Mouse (Mus musculus): Measurements from ENCODE around the gene Gnas. TPM values are rescaled to one million over a fixed set of nuclear protein-coding genes. Genes with fewer than 3 reads are reported as not detected.
"Not testable (repeated sequence)": the region's sequence is repeated elsewhere in the genome, so short reads cannot be mapped to it uniquely, and the experiment has no call there.

The Gnas gene
- total RNA-seq, 2 experiments from 2014 or later: 162 to 242 TPM

DNA sequence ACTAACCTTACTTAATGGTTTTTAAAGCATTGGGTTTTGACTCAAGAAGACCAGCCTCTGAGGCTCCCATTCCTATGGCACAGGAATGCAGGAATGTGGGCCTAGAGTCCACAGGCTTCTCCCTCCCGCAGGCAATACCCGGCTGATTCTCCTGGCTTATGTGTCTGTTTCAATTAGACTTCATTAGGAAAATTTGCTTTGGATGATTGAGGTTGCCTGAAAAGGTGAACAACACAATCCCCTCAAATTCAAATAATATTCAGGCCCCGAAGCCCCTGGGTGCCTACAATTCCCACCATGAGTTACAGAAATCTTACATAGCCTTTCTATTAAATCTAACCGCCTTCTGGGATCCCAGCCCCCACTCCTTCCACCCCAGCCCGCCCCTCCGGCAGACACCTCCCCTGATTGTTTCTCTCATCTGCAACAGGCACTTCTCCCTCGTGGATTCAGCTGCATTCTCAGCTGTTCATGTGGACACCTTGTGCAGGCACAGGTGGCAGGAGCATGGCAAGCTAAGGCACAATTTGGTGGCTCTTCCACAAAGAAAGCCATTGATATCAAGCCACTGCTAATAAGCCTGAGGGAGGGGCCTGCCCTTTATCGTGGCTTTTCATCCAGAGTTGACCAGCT is 7.0 kb downstream of the Gnas start:
- no peak for ATAC-seq (replicated peaks; ENCODE audit: low FRiP score, poor library complexity, severe bottlenecking)

DNA sequence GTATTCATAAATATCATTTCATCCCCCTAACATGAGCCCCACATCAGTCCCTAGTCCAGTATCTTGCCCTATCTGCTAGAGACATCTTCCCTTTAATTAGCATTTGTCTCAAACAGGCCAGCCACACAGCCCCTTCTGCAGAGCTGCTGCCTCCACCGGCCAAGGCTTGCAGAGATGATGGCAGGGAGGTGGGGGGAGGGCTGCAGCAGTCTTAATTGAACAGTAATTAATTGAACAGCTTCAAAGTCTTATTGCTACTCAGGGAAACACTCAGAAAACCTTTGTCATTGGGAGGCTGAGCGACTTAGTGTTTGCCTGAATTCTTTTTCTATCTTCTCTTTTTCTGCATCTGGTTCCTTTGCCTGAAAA is 7.5 kb downstream of the Gnas start:
- no peak for ATAC-seq (replicated peaks; ENCODE audit: low FRiP score, poor library complexity, severe bottlenecking)

DNA sequence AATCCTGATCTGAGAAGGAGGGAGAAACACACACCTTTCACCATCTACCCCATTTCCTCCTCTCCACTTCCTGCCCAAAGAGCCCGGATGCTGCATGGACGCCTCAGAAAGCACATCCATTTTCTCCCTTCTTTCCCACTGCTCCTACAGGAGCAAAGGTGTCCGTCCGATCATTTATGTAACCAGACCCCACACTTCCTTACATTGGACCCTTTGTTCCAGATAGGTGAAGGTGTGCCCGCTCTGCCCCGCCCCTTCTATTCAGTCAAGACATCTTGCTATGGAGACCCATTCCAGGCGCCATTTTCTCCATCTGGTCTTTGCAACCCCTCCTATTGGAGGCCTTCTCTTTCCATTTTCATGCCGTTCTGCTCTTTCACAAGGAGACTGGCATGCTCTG is 10.3 kb downstream of the Gnas start:
- ATAC-seq (replicated peaks; ENCODE audit: low FRiP score, poor library complexity, severe bottlenecking): no peak

DNA sequence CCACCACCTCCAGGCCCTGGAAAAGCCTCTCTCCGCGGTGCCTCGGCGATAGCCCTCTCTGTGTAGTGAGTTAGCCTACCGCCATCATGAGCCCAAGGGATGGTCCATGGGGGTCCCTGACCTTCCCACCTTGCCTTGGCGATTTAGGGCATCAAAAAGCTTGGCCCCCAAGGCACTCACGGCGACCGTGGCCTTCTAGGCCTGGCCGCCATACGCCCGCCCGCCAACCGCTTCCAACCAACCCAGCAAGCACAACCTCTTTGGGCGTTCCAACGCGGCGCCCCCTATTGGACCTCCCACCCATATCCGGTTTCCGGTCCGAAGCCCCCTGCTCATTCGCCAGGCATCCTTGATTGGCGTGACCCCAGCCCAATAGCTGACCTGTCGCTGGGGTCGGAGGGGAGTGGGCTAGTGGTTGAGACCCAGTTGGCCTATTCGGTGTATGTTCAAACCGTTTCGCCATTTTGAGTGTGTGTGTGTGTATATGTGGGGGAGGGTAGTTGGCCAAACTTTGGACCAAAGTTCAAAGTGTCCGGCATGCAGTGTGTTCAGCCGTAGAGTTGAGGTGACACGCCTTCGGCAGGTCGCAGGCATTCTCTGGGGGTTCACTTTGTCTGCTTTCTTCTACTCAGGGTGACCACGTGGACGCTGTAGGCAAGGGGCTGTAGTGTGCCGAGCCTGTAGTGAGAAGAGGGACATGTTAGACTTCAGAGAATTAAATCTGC is 11.2 kb downstream of the Gnas start:
- ATAC-seq (replicated peaks; ENCODE audit: low FRiP score, poor library complexity, severe bottlenecking): peak; percentile 61

DNA sequence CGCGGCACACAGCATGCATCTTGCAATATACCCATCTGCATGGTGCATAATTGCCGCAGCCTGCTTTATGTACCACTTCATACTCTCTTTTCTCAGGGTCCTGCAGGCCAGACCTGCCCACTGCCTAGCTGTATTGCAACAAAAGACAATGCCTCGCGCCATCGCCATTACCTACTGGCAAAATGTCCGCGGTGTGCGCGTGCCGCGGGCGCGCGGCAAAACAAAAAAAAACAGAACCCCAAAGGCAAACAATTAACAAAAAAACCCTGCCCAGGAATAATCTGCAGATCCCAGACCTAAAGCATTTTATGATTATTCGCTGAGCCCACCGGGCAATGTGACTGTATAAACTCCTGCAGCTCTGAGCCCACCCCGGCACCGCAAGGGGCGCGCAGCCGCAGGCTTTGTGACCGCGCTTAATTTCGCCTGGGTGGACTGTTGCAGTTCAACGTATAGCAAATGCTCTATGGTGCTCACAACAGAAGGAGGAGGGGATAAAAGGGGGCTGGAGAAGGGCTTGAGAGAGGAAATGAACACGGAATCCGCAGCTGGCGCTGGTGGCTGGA is 11.9 kb downstream of the Gnas start:
- no peak for ATAC-seq (replicated peaks; ENCODE audit: low FRiP score, poor library complexity, severe bottlenecking)

DNA sequence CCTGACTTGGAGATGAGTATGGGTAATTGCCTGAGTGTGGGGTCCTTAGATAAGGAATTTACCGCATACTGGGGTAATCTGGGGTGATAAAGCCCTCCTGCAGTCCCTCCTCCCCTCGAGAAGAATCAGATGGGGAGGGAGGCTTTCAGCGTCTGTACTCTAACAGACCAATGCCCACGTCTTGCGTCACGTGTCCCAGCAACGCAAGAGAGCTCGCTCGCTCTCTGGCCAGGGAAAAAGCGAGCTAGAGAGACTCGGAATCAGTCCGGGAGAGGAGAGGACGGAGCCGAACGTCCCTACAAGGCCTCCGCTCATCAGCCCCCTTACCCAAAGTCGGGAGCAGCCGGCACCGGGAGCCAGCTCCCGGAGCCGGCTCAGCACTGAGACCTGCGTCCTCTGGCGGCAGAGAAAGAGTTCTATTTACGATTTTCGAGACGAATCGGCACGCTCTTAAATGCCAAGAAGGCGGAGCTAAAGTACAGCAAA is 13.0 kb downstream of the Gnas start:
- ATAC-seq (replicated peaks; ENCODE audit: low FRiP score, poor library complexity, severe bottlenecking): peak; percentile 64

DNA sequence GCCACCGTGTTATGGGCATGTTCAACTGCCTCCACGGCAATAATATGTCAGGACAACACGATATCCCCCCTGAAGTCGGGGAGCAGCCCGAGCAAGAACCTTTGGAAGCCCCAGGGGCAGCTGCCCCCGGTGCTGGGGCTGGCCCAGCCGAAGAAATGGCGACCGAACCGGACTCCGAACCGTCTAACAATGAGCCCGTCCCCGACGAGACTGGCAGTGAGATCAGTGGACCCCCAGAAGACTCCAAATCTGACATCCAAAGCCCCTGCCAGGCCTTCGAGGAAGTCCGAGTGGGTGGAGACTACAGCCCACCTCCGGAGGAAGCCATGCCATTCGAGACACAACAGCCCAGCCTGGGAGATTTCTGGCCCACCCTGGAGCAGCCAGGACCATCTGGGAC is 13.7 kb downstream of the Gnas start:
- ATAC-seq (replicated peaks; ENCODE audit: low FRiP score, poor library complexity, severe bottlenecking): no peak

DNA sequence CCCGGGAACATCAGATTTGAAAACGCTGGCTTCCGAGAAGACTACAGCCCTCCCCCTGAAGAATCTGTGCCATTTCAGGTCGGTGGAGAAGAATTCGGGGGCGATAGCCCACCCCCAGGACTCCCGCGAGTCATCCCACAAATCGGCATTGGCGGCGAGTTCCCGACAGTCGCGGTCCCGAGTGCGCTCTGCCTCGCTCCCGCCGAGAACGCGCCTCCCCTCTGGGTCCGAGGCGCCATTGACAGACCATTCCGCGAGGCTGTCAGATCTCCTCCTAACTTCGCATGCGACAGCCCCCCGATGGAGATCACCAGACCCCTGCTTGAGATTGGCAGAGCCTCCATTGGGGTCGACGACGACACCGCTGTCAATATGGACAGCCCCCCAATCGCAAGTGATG is 14.4 kb downstream of the Gnas start:
- no peak for ATAC-seq (replicated peaks; ENCODE audit: low FRiP score, poor library complexity, severe bottlenecking)

DNA sequence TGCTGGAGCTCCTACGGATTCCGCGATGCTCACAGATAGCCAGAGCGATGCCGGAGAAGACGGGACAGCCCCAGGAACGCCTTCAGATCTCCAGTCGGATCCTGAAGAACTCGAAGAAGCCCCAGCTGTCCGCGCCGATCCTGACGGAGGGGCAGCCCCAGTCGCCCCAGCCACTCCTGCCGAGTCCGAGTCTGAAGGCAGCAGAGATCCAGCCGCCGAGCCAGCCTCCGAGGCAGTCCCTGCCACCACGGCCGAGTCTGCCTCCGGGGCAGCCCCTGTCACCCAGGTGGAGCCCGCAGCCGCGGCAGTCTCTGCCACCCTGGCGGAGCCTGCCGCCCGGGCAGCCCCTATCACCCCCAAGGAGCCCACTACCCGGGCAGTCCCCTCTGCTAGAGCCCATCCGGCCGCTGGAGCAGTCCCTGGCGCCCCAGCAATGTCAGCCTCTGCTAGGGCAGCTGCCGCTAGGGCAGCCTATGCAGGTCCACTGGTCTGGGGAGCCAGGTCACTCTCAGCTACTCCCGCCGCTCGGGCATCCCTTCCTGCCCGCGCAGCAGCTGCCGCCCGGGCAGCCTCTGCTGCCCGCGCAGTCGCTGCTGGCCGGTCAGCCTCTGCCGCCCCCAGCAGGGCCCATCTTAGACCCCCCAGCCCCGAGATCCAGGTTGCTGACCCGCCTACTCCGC is 15.1 kb downstream of the Gnas start:
- no peak for ATAC-seq (replicated peaks; ENCODE audit: low FRiP score, poor library complexity, severe bottlenecking)

DNA sequence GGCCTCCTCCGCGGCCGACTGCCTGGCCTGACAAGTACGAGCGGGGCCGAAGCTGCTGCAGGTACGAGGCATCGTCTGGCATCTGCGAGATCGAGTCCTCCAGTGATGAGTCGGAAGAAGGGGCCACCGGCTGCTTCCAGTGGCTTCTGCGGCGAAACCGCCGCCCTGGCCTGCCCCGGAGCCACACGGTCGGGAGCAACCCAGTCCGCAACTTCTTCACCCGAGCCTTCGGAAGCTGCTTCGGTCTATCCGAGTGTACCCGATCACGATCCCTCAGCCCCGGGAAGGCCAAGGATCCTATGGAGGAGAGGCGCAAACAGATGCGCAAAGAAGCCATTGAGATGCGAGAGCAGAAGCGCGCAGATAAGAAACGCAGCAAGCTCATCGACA is 15.6 kb downstream of the Gnas start:
- ATAC-seq (replicated peaks; ENCODE audit: low FRiP score, poor library complexity, severe bottlenecking): no peak

DNA sequence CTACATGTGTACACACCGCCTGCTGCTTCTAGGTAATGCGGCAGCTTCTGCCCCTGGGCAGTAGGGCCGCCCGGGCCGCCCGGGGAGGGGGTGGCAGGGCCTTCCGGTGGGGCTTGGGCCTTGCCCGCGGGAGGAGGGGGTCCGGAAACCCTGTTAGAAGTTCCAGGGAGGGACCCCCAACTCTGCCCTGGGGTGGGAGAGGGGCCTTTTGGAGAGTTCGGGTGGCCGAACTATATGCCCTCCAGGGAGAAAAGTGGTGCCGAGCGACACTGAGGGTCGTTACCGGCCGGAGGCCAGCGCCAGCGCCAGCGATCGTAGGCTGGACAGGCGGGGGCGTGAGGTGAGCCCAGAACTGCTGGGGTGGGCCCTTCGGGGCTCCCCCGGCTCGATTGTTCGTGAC is 16.1 kb downstream of the Gnas start:
- ATAC-seq (replicated peaks; ENCODE audit: low FRiP score, poor library complexity, severe bottlenecking): no peak

DNA sequence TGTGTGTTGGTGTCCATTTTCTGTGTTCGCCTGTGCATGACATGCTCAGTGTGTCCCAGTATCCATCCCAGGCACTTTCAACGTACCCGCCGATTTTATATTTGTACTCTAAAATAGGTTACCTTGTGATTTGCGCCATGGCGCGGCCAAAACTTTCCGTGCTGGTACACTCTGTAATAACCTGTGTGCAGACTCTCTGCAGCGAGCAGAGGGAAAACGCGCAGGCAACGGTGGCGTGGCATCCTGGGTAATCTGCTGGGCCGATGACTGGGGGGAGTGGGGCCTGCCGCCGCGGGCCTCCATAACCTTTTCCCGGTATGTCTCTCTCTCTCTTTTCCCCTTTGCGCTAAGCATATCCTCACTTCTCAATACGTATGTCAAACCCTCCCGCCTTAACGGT is 16.5 kb downstream of the Gnas start:
- no peak for ATAC-seq (replicated peaks; ENCODE audit: low FRiP score, poor library complexity, severe bottlenecking)

DNA sequence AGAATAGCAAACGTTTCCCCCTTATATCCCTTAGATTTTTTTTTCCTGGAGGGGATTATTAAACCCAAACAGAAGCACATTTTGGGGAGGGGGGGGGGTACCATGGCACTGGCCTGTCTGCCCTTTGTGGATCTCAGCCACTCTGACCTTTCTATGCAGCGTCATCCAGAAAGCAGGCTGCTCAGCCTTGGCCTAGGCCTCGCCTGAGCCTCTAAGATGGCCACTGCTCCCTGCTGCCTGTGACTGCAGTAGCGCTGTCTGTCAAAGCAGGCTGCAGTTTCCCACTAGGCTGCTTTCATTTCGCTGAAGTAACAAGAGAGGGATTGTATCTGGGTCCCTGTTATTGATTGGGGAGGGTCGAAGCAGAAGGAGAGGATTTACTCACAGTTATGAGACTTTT is 18.4 kb downstream of the Gnas start:
- ATAC-seq (replicated peaks; ENCODE audit: low FRiP score, poor library complexity, severe bottlenecking): no peak

DNA sequence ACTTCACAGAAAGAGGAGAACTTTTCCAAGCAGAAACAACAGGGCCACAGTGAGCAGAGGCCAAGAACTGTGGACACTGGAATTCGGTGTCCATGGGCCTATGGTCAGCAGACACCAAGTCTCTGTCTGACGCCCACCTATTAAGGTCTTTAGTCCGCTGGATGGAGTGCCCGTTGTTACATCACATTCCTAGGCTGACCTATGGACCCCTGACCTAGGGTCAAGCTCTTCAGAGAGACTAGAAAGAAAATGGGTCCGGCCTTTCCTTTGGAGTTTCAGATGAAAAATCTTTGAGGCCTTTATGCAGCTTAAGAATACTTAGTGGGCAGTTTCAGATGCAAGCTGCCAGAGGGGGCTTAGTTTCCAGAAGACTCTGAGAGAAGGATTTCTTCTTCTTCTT is 21.5 kb downstream of the Gnas start:
- ATAC-seq (replicated peaks; ENCODE audit: low FRiP score, poor library complexity, severe bottlenecking): no peak

DNA sequence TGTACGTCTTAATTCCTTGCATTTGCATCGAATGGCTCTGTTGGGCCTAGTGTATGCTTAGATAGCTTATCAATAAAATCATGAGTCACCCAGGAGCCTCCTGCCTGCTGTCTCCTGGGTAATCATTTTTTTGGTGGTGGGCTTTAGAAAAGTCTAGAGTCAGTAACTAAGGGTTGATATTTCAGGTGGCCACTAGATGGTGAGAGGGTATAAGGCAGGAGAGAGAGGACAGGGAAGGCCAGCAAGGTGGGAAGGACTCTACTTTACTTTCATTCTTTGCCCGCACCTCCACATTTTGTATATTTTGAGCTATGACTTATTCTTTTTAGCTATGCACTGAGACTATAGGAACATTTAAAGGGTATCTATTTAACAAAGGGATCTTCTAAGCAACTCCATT is 23.8 kb downstream of the Gnas start:
- ATAC-seq (replicated peaks; ENCODE audit: low FRiP score, poor library complexity, severe bottlenecking): no peak

DNA sequence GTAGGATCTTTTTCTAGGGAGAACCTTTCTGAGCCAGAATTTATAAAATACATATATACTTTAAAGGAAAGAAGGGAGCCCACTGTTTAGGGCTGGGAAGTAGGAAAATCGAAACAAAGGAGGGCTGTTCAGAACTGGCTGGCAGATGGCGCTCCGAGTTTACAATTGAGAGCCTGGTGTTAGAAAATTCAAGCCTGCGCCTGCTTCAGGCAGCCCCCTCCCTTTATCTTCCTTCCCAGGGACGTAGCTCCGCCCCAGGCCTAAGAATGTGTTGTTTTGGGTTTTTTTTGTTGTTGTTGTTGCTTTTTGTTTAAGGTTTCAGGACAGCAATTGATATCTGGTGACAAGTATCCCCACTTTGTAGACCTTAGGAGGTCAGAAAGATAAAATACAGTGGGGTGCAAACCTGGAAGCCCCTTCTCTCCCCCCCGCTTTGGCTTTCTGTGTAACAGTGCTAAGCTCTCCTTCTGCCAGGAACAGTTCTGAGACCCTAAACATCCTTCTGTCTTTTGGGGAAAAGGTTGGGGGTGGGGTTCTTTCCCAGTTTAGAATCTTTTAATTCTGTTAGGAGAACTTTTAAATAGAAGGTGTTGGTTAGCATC is 26.9 kb downstream of the Gnas start:
- ATAC-seq (replicated peaks; ENCODE audit: low FRiP score, poor library complexity, severe bottlenecking): no peak

DNA sequence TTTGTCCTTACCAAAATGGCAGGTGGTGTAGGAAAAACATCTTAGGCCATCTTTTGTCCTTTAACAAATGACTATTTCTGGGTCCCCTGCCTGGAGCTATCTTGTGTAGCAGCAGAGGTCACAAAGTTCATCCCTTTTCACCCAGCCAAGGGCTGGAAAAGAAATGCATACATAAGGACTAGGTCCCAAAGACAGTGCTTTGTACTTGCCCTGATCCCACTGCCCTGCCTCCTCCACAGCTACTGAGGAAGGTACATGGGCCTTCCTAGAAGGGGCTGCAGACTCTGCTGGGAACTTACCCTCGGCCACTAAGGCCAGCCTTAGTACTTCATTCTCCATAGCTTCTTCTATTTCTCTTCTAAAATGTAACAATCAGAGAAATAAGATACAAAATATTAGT is 27.5 kb downstream of the Gnas start:
- no peak for ATAC-seq (replicated peaks; ENCODE audit: low FRiP score, poor library complexity, severe bottlenecking)

DNA sequence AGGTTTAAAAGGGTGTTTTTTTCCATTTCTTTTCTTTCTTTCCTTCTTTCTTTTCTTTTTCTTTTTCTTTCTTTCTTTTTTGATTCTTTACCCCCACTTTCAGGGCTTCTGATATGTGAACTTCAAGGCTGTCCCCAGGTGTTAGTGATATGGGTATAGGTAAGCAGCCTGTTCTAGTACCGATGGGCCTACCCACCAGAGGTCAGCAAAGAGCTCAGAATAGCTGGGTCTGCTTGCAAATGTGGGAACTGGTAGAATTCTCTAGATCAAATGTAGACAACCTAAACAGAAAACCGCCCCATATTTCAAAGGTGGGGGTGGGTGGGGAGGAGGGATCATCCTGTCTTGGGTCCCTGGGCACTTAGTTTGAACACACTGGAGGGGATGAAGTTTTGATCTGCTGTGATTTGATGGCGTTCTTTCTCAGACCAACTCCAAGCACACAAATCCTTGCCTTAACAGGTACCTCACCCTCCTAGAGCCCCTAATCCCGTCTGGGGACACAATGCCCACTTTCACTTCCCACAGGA is 28.1 kb downstream of the Gnas start:
- ATAC-seq (replicated peaks; ENCODE audit: low FRiP score, poor library complexity, severe bottlenecking): 0 out of 2 replicates have a peak, but pooled peaks have one; percentile 47

DNA sequence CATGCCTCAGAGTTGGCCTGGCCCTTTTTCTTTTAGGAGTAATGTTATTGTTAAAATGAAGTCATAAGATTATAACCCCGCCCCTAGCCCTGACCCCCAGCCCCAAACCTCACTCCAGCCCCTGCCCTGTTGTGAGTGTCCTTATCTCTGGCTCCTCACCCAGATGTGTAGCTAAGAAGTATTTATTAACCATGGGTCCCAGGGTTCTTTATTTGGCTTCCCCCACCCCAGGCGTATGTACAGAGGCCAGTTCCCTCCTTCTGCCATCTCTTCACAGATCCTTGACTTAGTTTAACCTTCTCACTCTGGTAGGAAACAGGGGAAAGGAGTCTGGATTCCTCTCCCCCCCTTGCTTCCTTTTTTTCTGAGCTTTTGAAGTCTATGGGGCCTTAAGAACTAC is 28.5 kb downstream of the Gnas start:
- ATAC-seq (replicated peaks; ENCODE audit: low FRiP score, poor library complexity, severe bottlenecking): no peak

DNA sequence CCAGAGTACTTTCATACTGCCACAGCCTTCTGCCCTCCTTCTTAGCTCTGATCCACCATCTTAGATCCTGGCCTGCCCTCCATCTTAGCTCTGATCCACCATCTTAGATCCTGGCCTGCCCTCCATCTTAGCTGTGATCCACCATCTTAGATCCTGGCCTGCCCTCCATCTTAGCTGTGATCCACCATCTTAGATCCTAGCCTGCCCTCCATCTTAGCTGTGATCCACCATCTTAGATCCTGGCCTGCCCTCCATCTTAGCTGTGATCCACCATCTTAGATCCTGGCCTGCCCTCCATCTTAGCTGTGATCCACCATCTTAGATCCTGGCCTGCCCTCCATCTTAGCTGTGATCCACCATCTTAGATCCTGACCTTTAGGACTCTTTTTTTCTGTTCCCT is 31.3 kb downstream of the Gnas start:
- ATAC-seq (replicated peaks; ENCODE audit: low FRiP score, poor library complexity, severe bottlenecking): not testable (repeated sequence)

Measured in erythroblast, adult 5-6 weeks (primary cell).